Comparison of ENCODE assay signal across 8 mouse cellular contexts in the genomic region with DNA sequence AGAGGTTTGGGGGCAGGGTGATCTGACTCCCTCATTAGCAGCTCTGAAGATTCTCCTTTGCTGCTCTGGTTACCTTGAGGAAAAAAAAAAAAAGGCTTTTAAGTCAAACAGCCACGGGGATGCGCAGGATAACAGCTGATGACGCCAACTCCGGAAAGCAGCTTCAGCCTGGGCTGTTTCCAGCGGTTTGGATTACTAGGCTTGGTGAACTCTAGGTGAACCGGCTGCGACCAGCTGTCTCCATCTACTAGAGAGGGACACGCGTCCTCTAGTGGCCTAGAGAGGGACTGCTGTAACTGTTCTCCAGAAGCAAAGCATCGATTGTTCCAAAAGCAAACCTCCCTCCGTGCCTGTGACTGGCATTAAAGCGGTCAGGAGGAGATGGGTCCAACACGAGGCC. TPM values are rescaled to one million over a fixed set of nuclear protein-coding genes. Genes with fewer than 3 reads are reported as not detected.
A peak's percentile ranks its signal among the peaks of the same experiment; 100 is the strongest.
DNase-seq lines count a peak whose midpoint lies in the region; ATAC-seq and TF ChIP-seq lines count a peak whose summit lies in the region.

No protein-coding gene starts in this region.

- H3K27ac ChIP-seq in embryonic facial prominence, embryonic 13.5 days: no peak overlapping the region
- no peak overlapping the region for H3K27ac ChIP-seq in limb, embryonic 13.5 days
- H3K27ac ChIP-seq in midbrain, embryonic 16.5 days (ENCODE audit: low read length): no peak overlapping the region
- no peak overlapping the region for H3K27ac ChIP-seq in spleen, adult 2 months (ENCODE audit: insufficient read depth, low read length)

- no peaks in the 10 kb centered on the region for H3K9me3 ChIP-seq in embryonic facial prominence, embryonic 13.5 days
- no peaks in the 10 kb centered on the region for H3K9me3 ChIP-seq in limb, embryonic 13.5 days
- no peaks in the 10 kb centered on the region for H3K9me3 ChIP-seq in midbrain, embryonic 16.5 days (replicated peaks; ENCODE audit: control insufficient read depth, low read length, poor library complexity, severe bottlenecking)

- peak; percentile 61 for DNase-seq in 3134 (ENCODE audit: extremely low read depth, insufficient read length, low spot score)
- peak; percentile 85 for DNase-seq in adrenal gland, postnatal 25 days
- peak; percentile 94 for DNase-seq in heart, adult 8-10 months (ENCODE audit: low spot score)
- peak; percentile 91 to 96 for DNase-seq in kidney, adult 8-10 months
- peak; percentile 41 to 73 for DNase-seq in spleen, adult 2 months (ENCODE audit: low read depth in 1 of 2, low spot score in 2 of 2)

- peak overlapping the region; percentile 39 for H3K4me2 ChIP-seq in embryonic facial prominence, embryonic 13.5 days
- peak overlapping the region; percentile 25; the same call in 1 of the 2 replicates for H3K4me2 ChIP-seq in limb, embryonic 13.5 days (replicated peaks)
- H3K4me2 ChIP-seq in midbrain, embryonic 16.5 days (ENCODE audit: low read length): peak overlapping the region; percentile 37

- no peaks in the 10 kb centered on the region for H3K36me3 ChIP-seq in embryonic facial prominence, embryonic 13.5 days
- H3K36me3 ChIP-seq in limb, embryonic 13.5 days: no peaks in the 10 kb centered on the region
- no peaks in the 10 kb centered on the region for H3K36me3 ChIP-seq in midbrain, embryonic 16.5 days (ENCODE audit: control insufficient read depth, insufficient read depth, low read length)
- no peaks in the 10 kb centered on the region for H3K36me3 ChIP-seq in spleen, adult 2 months (ENCODE audit: control insufficient read depth, insufficient read depth, low read length)

- no peak overlapping the region for H3K9ac ChIP-seq in embryonic facial prominence, embryonic 13.5 days
- no peak overlapping the region for H3K9ac ChIP-seq in limb, embryonic 13.5 days
- H3K9ac ChIP-seq in midbrain, embryonic 16.5 days (ENCODE audit: low read depth, low read length): peak overlapping the region; percentile 28; the same call in 1 of the 2 replicates

- no peak overlapping the region for H3K4me3 ChIP-seq in embryonic facial prominence, embryonic 13.5 days
- H3K4me3 ChIP-seq in limb, embryonic 13.5 days: no peak overlapping the region
- H3K4me3 ChIP-seq in midbrain, embryonic 16.5 days (ENCODE audit: low read depth, low read length): no peak overlapping the region
- no peak overlapping the region for H3K4me3 ChIP-seq in spleen, adult 2 months (ENCODE audit: extremely low read depth, insufficient read depth, insufficient read length)

- TF ChIP-seq POLR2A in spleen, adult 2 months (IDR thresholded peaks at IDR 0.05; ENCODE audit: low read depth, low read length): no peak

- ATAC-seq in embryonic facial prominence, embryonic 13.5 days (ENCODE audit: insufficient number of reproducible peaks, insufficient read depth, low FRiP score, low TSS enrichment, low read depth): peak; percentile 76; the same call in 1 of the 2 replicates
- peak; percentile 87 for ATAC-seq in limb, embryonic 13.5 days (ENCODE audit: low FRiP score, low read depth)
- peak; percentile 88 for ATAC-seq in midbrain, embryonic 16.5 days

- TF ChIP-seq CTCF in spleen, adult 2 months (IDR thresholded peaks at IDR 0.05; ENCODE audit: extremely low read depth, insufficient read depth, insufficient read length, insufficient replicate concordance): peak; percentile 68; the same call in 1 of the 2 replicates

- 3% methylated on average over 13 of the region's 13 CpGs for whole genome bisulfite sequencing in embryonic facial prominence, embryonic 13.5 days
- WGBS in limb, embryonic 13.5 days: 3% methylated on average over 13 of the region's 13 CpGs
- 1% methylated on average over 13 of the region's 13 CpGs for WGBS in midbrain, embryonic 16.5 days
- WGBS in spleen, adult 2 months: 3% methylated on average over 13 of the region's 13 CpGs

- no peaks in the 10 kb centered on the region for H3K27me3 ChIP-seq in embryonic facial prominence, embryonic 13.5 days
- no peaks in the 10 kb centered on the region for H3K27me3 ChIP-seq in limb, embryonic 13.5 days
- no peaks in the 10 kb centered on the region for H3K27me3 ChIP-seq in midbrain, embryonic 16.5 days (ENCODE audit: control insufficient read depth, insufficient read depth, low read depth, low read length)
- H3K27me3 ChIP-seq in spleen, adult 2 months (ENCODE audit: control insufficient read depth, insufficient read depth, low read length): no peaks in the 10 kb centered on the region

- peaks cover 14% of the 10 kb centered on the region for H3K4me1 ChIP-seq in embryonic facial prominence, embryonic 13.5 days
- peaks cover 12% of the 10 kb centered on the region for H3K4me1 ChIP-seq in limb, embryonic 13.5 days
- peaks cover 8% of the 10 kb centered on the region for H3K4me1 ChIP-seq in midbrain, embryonic 16.5 days (ENCODE audit: control insufficient read depth, insufficient read depth, low read length)
- H3K4me1 ChIP-seq in spleen, adult 2 months (ENCODE audit: control insufficient read depth, insufficient read depth, insufficient read length): no peaks in the 10 kb centered on the region; the same call in 1 of the 2 replicates

RNA-seq across cellular contexts. Expression of gene Plekhb1, which starts 1.0 kb away (rescaled TPM):
- 2.1 and 3.3 TPM in 2 replicates for total RNA-seq in adrenal gland, postnatal 25 days (2021)
- polyA plus RNA-seq in embryonic facial prominence, embryonic 13.5 days (2015; fragmentation: Nextera tagmentation; extraction: Ambion mirVana): 2.8 and 5.1 TPM in 2 replicates
- 1 to 10 TPM; 2.9 to 3.7 (median 3.4) TPM for total RNA-seq in heart, adult 8-10 months (2022)
- 3.0 and 4.2 TPM in 2 replicates for polyA plus RNA-seq in limb, embryonic 13.5 days (2015; fragmentation: Nextera tagmentation; extraction: Ambion mirVana)
- polyA plus RNA-seq in midbrain, embryonic 16.5 days (2015; fragmentation: Nextera tagmentation; extraction: Ambion mirVana): 9.7 and 17.4 TPM in 2 replicates
- polyA plus RNA-seq in spleen, adult 2 months (2012; rRNA removed): 1.7 and 2.2 TPM in 2 replicates

RNA-seq across cellular contexts. Expression of gene Fam168a, which starts 43.2 kb away (rescaled TPM):
- total RNA-seq in adrenal gland, postnatal 25 days (2021): 53.3 and 64.6 TPM in 2 replicates
- 56.3 and 60.9 TPM in 2 replicates for polyA plus RNA-seq in embryonic facial prominence, embryonic 13.5 days (2015; fragmentation: Nextera tagmentation; extraction: Ambion mirVana)
- 10 to 100 TPM; 32.7 to 35.7 (median 34.1) TPM for total RNA-seq in heart, adult 8-10 months (2022)
- polyA plus RNA-seq in limb, embryonic 13.5 days (2015; fragmentation: Nextera tagmentation; extraction: Ambion mirVana): 56.2 and 62.8 TPM in 2 replicates
- 100 and 104 TPM in 2 replicates for polyA plus RNA-seq in midbrain, embryonic 16.5 days (2015; fragmentation: Nextera tagmentation; extraction: Ambion mirVana)
- 56.7 and 77.9 TPM in 2 replicates for polyA plus RNA-seq in spleen, adult 2 months (2012; rRNA removed)

RNA-seq across cellular contexts. Expression of gene Mrpl48, which starts 55.1 kb away (rescaled TPM):
- 48.3 and 60.4 TPM in 2 replicates for total RNA-seq in adrenal gland, postnatal 25 days (2021)
- polyA plus RNA-seq in embryonic facial prominence, embryonic 13.5 days (2015; fragmentation: Nextera tagmentation; extraction: Ambion mirVana): 73.9 and 74.6 TPM in 2 replicates
- total RNA-seq in heart, adult 8-10 months (2022): 10 to 100 TPM; 69.4 to 78.5 (median 76.5) TPM
- 74.6 and 74.7 TPM in 2 replicates for polyA plus RNA-seq in limb, embryonic 13.5 days (2015; fragmentation: Nextera tagmentation; extraction: Ambion mirVana)
- polyA plus RNA-seq in midbrain, embryonic 16.5 days (2015; fragmentation: Nextera tagmentation; extraction: Ambion mirVana): 89.4 and 94.0 TPM in 2 replicates
- polyA plus RNA-seq in spleen, adult 2 months (2012; rRNA removed): 3.2 and 4.3 TPM in 2 replicates

RNA-seq across cellular contexts. Expression of gene Rab6a, which starts 56.0 kb away (rescaled TPM):
- total RNA-seq in adrenal gland, postnatal 25 days (2021): 64.8 and 67.5 TPM in 2 replicates
- polyA plus RNA-seq in embryonic facial prominence, embryonic 13.5 days (2015; fragmentation: Nextera tagmentation; extraction: Ambion mirVana): 98.9 and 100 TPM in 2 replicates
- 10 to 100 TPM; 60.7 to 63.9 (median 62.5) TPM for total RNA-seq in heart, adult 8-10 months (2022)
- polyA plus RNA-seq in limb, embryonic 13.5 days (2015; fragmentation: Nextera tagmentation; extraction: Ambion mirVana): 98.1 and 98.7 TPM in 2 replicates
- polyA plus RNA-seq in midbrain, embryonic 16.5 days (2015; fragmentation: Nextera tagmentation; extraction: Ambion mirVana): 286 and 294 TPM in 2 replicates
- polyA plus RNA-seq in spleen, adult 2 months (2012; rRNA removed): 12.3 and 24.3 TPM in 2 replicates

Comparison
In these comparisons a context has a peak if more than half of its experiments do, and no peak if none do; other contexts are left out.
1. RNA of gene Mrpl48, which starts 55.1 kb away (polyA plus RNA-seq): 89.4 to 94.0 TPM in midbrain, embryonic 16.5 days, 74.6 to 74.7 TPM in limb, embryonic 13.5 days and 73.9 to 74.6 TPM in embryonic facial prominence, embryonic 13.5 days; 3.2 to 4.3 TPM in spleen, adult 2 months; every median in the first group is over 10 times any median in the second.
2. Peak in every context shown above with its lines, with median percentiles within 50 percentile points of each other: DNase-seq, ATAC-seq and H3K4me2 ChIP-seq.